Mouse (Mus musculus) granulocyte monocyte progenitor cell, adult 5-6 weeks (primary cell): ENCODE data around the gene Rasgef1b. TPM values are rescaled to one million over a fixed set of nuclear protein-coding genes. Genes with fewer than 3 reads are reported as not detected.
A peak's percentile ranks its signal among the peaks of the same experiment; 100 is the strongest.

Experiments used
- ATAC-seq: replicated peaks from 2 replicates; pipeline ENCODE4 v1.8.0; 2016; ENCODE audit warnings: mild to moderate bottlenecking, moderate TSS enrichment, inconsistent platforms; ENCODE audit not compliant: poor library complexity, severe bottlenecking
- total RNA-seq, 2 experiments: library from RNA; stranded (forward) in 1 of 2; stranded (reverse) in 1 of 2; fragments of 200-712, 200-1000 nt in 1 of 2; fragments of >200 nt in 1 of 2; fragmentation: Nextera tagmentation in 1 of 2; gene quantifications; 2 replicates each; pipeline ENCODE4 v1.2.3; 2014 to 2017

Gene Rasgef1b
- 0.28 and 0.49 TPM in 2 replicates for total RNA-seq (2014; fragmentation: Nextera tagmentation)
- total RNA-seq (2017), result 2.3 and 3.8 TPM in 2 replicates

- peak; percentile 52; the same call in 1 of the 2 replicates for ATAC-seq
These were observed at the start of gene Rasgef1b for GRCm38 (mm10) chr5:99728649-99729212. Gene Rasgef1b, minus strand, starts transcription at chr5:99729065.

- no peak for ATAC-seq
These were observed 46.5 kb upstream of the Rasgef1b start for GRCm38 (mm10) chr5:99775342-99775741.

- no peak for ATAC-seq
These were observed 44.4 kb upstream of the Rasgef1b start for GRCm38 (mm10) chr5:99773265-99773664.

GRCm38 (mm10) chr5:99764246-99764645 is 35.4 kb upstream of the Rasgef1b start:
- no peak for ATAC-seq

- no peak for ATAC-seq
These were observed 30.0 kb upstream of the Rasgef1b start for GRCm38 (mm10) chr5:99758859-99759258.

GRCm38 (mm10) chr5:99753843-99754242 is 25.0 kb upstream of the Rasgef1b start:
- ATAC-seq, result no peak

- ATAC-seq, result no peak
These were observed 24.5 kb upstream of the Rasgef1b start for GRCm38 (mm10) chr5:99753368-99753767.

- no peak for ATAC-seq
These were observed 23.9 kb upstream of the Rasgef1b start for GRCm38 (mm10) chr5:99752670-99753231.

- no peak for ATAC-seq
These were observed 19.6 kb upstream of the Rasgef1b start for GRCm38 (mm10) chr5:99748417-99748816.

GRCm38 (mm10) chr5:99746087-99746486 is 17.2 kb upstream of the Rasgef1b start:
- ATAC-seq, result no peak

- ATAC-seq, result no peak
These were observed 14.0 kb upstream of the Rasgef1b start for GRCm38 (mm10) chr5:99742874-99743273.

GRCm38 (mm10) chr5:99742056-99742455 is 13.2 kb upstream of the Rasgef1b start:
- no peak for ATAC-seq

GRCm38 (mm10) chr5:99737937-99738727 is 9.3 kb upstream of the Rasgef1b start:
- ATAC-seq, result no peak

GRCm38 (mm10) chr5:99729931-99730330 is 1.1 kb upstream of the Rasgef1b start:
- no peak for ATAC-seq

GRCm38 (mm10) chr5:99729361-99729882 is 557 bp upstream of the Rasgef1b start:
- ATAC-seq, result 0 out of 2 replicates have a peak, but pooled peaks have one; percentile 17

- ATAC-seq, result no peak
These were observed 826 bp downstream of the Rasgef1b start for GRCm38 (mm10) chr5:99728027-99728451.

- ATAC-seq, result no peak
These were observed 4.9 kb downstream of the Rasgef1b start for GRCm38 (mm10) chr5:99723941-99724340.

- ATAC-seq, result no peak
These were observed 6.6 kb downstream of the Rasgef1b start for GRCm38 (mm10) chr5:99722310-99722709.

GRCm38 (mm10) chr5:99720554-99720953 is 8.3 kb downstream of the Rasgef1b start:
- ATAC-seq, result no peak

GRCm38 (mm10) chr5:99717917-99718316 is 10.9 kb downstream of the Rasgef1b start:
- no peak for ATAC-seq

- ATAC-seq, result no peak
These were observed 13.6 kb downstream of the Rasgef1b start for GRCm38 (mm10) chr5:99715281-99715744.
